Mouse (Mus musculus) cerebellum, adult 2 months (tissue): ENCODE data around the gene Mrpl9.

Source experiments
- CTCF ChIP-seq: fragments of 200-500 bp; IDR thresholded peaks from 2 replicates; pipeline ENCODE4 v1.5.1; 2011; ENCODE audit warnings: low read depth, mild to moderate bottlenecking, control low read depth, low read length, moderate library complexity, borderline replicate concordance; ENCODE audit not compliant: insufficient read depth
- POLR2A ChIP-seq: fragments of 200-500 bp; IDR thresholded peaks from 2 replicates; pipeline ENCODE4 v1.6.1; 2011; ENCODE audit warnings: low read length, control low read depth, borderline replicate concordance; ENCODE audit not compliant: insufficient read depth

DNA sequence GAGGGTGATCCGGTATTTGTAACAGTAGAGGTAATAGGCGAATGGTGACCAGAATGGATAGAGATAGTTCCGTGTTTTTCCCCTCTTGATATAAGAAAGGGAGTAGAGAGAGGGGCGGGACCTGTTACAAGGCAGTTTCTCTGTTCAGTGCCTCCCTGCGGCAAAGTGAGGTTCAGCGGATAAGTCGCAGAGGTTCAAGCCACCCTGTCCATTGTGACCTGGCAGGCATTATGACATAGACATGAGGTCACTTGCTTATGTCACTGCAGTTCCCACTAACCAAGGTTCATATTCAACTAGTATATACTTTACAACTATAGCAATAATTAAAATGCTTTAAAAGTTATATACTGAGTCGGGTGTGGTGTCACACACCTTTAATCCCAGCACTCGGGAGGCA lies 6.7 kb upstream of the Mrpl9 start:
- TF ChIP-seq CTCF, result no peak
- TF ChIP-seq POLR2A, result no peak
